Mouse (Mus musculus): ENCODE data around the gene Asgr2.
"Not testable (repeated sequence)": the region's sequence is repeated elsewhere in the genome, so short reads cannot be mapped to it uniquely, and the experiment has no call there.

Gene Asgr2

DNA sequence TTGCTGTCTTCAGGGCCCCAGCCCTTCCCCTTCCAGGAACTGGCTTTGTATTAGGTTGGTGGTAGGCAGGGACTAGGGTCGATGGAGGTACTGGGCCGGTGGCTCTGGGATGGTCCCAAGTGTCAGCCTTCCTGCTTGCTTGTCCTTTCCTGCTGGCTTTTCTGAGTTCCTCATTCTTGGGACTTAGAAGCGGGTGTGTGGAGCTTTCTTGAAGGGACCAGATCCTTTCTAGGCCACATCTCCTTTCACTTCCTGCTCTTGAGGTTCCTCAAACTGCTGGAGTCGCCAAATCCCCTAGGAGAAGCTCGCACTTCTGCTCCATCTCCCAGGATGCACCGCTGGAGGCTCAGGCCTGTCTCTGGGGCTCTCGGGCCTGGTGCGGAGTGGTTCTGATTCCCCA, 7.9 kb upstream of the Asgr2 start:
- DNase-seq (ENCODE audit: low spot score in 2 of 2): no peak

DNA sequence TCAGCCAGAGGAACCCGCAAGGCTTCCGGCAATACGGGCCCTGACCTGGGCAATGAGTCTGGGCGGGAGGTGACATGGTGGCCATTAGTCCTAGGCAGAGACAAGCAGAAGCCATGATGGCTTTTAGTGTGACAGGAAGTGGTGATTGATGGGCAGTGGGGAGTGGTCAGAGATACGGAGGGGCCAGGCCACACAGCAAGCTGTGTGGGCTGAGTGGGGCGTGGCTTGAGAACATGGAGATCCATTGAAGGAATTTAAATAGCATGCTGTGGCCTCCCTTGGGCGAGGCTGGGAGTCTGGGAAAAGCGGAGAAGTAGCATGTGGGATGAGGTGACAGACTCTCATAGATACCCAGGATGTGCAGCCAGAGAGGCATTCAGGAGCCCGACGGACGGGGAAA, 5.0 kb downstream of the Asgr2 start:
- DNase-seq (ENCODE audit: low spot score in 2 of 2): no peak

DNA sequence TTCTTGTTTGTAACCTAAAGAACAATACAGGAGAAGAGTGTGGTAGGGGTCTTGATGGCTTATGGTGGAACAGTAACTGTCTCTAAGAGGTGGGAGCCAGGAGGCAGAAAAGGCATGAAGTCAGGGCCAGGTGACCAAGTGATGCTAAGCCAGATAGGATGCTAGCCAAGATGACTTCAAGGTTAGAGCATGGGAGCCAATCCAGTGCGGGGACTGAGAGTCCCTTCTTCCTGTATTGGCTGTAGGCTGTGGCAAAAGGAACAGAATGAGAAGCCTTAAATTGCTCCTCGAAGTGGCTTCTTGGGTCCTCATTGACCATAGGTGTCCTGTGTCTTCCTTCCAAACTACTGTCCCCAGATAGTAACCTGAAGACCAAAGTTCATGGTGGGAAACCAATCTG, 6.7 kb downstream of the Asgr2 start:
- no peak for DNase-seq (ENCODE audit: low spot score in 2 of 2)

DNA sequence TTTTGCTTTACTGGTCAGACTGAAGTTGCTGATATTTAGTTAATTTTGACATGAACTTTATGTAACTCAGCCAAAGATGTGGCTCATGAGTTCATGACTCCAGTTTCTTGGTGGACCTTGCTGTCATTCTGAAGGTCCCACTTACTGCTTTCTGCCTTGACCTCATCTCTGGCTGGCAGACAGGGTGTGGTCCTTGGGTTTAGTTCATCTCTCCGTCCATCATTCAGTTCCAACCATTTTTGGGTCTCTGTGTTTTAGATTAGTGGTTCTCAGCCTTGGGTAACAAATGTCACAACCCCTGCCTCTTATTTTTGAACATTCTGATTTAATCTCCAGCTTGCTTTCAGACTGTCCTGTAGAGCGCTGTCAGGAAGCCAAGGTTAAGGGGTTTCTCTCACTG, 7.4 kb downstream of the Asgr2 start:
- DNase-seq (ENCODE audit: low spot score in 2 of 2): no peak

DNA sequence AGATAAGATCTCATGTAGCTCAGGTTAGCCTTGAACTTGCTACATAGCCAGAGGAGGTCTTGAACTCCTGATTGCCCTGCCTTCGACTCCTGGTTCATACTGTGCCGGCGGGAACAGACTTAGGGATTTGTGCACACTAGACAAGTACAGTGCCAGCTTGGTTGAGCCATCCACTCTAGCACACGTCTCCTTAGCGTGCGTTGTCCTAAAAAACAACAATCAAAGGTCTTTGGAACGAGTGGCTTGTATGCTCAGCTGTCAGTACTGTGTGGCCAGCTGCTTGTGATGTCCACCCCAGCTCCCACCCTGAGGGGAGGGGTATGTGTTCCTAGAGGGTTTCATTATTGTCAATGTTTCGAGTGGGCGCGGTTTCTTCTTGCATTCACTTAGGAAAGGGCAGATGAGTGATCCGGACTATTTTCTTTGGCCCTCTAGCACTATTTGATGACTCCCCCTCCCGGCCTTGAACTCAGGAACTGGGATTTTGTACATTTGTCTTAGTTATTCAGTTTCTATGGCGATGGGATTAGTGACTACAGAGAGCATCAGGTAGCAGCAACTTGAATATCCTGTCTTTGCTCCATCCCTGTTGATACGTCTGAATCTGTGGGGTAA, 11.4 kb downstream of the Asgr2 start:
- no peak for DNase-seq (ENCODE audit: low spot score in 2 of 2)

DNA sequence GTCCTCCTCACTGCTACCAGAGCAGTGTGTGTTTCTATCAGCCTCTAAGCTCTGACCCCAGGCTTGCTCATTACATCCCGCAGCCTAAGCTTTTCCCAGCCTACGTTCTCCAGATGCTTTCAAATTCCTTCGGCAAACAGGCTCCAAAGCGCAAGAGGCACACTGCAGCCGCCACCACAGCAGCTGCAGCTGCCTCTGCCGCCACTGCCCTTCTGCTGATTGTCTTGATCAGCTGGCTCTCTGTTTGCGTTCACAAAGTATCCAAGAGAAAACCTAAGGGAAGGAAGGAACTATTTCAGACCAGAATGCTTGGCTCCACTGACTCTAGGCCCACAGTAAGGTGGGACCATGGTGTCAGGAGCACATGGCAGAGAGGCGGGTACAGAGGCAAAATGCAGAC, 14.6 kb downstream of the Asgr2 start:
- no peak for DNase-seq (ENCODE audit: low spot score in 2 of 2)

DNA sequence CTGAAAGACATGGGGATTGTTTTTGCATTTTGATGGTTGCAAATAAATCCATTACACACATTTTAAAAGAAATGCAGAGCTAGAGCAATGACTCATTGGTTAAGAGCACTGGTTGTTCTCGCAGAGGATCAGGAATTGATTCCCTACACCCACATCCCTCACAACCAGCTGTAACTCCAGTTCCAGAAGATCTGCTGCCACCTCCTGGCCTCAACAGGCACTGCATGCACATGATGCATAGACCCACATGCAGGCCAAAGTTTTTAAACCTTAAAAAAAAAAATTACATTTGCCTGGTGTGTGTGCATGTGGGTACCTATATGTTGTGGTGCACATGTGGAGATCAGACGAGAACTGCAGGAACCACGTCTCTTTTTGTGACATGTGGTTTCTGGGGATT, 17.7 kb downstream of the Asgr2 start:
- DNase-seq (ENCODE audit: low spot score in 2 of 2): no peak

DNA sequence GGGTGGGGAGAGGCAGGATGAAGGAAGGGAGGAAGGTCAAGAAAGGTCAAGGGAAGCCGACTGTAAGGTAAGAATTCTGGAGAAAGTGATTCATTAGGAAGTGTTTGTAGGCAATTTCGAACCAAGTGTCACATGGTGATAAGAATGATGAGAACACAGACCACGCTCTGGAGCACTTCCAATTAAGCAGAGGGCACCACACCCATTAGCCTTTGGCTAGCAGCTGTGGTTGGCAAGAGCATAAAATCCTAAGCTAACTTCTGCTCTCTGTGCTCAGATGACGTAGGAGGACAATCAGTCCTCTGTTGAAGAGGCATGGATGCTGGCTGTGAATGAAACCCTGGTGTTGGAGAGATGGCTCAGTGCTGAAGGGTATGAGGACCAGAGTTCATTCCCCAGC, 22.1 kb downstream of the Asgr2 start:
- no peak for DNase-seq (ENCODE audit: low spot score in 2 of 2)

DNA sequence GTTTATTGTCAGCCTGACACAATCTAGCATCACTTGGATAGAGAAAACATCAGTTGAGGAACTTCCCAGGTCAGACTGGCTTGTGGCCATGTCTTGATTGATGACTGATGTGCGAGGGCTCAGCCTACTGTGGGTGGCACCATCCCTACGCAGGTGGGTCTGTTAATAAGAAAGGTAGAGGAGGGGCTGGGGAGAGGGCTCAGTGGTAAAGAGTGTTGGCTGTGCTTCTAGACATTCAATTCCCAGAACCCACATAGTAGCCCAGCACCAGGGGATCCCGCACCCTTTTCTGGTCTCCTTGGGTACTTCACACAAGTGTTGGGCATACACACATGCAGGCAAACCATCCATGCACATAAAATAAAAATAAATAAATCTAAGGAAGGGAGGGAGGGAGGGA, 23.5 kb downstream of the Asgr2 start:
- DNase-seq (ENCODE audit: low spot score in 2 of 2): no peak

DNA sequence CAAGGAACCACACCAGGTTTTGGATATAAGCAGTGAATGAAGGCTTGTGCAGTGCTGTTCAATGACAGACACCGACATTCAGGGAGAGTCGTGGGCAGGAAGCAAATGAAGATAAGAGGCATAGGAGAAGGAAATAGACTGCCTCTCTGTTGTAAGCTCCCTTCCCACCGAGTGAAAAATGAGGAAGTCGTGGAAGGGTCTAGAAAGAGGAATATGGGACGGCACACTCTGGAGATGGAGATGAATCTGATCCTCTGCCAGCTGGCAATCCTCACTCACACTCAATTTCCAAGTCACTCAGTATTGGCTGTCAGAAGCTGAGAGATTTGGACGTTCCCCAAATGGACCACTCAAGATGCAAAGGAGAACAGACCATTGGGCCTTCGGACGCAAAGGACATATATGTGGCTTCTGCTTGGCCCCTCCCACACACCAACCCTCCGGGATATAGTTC, 37.5 kb downstream of the Asgr2 start, which contains the start of gene Mgl2:
Gene Mgl2, plus strand, starts transcription at position 404 of the 454 bp plus-strand sequence.
- no peak for DNase-seq (ENCODE audit: low spot score in 2 of 2)

DNA sequence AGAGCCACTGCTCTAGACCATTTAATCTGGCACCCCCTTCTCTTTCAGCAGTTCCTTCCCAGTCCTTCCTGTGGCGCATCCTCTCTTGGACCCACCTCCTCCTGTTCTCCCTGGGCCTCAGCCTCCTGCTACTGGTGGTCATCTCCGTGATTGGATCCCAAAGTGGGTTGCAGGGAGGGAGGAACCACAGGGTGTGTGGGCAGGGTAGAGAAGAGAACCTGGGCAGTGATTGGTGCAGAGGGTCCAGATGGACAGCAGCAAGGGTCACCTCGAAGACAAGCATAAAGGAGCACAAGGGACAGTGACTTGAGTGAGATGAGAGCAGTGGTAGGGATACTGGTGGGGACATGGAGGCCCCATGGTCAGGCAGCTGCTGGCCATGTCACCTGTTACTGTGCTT, 42.6 kb downstream of the Asgr2 start:
- DNase-seq (ENCODE audit: low spot score in 2 of 2): not testable (repeated sequence)

DNA sequence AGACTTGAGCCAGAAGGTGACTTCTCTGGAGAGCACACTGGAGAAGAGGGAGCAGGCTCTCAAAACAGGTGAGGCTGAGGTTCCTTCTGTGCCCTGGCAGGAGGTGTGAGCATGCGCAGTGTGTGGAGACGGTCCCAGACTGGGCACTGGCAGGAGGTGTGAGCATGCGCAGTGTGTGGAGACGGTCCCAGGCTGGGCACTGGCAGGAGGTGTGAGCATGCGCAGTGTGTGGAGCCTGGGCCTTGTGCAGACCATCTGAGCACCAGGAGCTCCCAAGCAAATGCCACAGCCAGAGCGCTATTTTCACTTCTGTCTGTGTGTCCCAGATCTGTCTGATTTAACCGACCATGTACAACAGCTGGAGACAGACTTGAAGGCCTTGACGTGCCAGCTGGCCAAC, 43.5 kb downstream of the Asgr2 start:
- not testable (repeated sequence) for DNase-seq (ENCODE audit: low spot score in 2 of 2)

DNA sequence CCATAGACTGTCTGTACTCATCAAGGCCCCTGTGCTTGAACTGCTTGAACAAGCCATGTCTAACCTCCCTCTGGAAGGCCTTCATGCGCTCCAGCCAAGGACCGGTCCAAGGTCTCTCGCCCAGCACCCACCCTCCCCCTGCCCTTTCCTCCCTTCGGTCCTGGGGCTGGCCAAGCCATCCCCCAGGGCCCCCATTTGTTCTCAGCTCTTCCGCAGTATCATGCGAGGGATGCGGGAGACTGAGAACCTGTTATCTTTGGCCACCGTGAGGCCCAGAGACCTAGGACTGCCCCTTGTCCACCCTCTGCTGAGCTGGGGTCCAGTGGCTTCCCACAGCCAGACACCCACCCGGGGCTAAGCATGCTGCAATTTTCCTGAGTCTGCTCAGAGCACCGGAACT, 46.7 kb downstream of the Asgr2 start:
- DNase-seq (ENCODE audit: low spot score in 2 of 2): no peak

DNA sequence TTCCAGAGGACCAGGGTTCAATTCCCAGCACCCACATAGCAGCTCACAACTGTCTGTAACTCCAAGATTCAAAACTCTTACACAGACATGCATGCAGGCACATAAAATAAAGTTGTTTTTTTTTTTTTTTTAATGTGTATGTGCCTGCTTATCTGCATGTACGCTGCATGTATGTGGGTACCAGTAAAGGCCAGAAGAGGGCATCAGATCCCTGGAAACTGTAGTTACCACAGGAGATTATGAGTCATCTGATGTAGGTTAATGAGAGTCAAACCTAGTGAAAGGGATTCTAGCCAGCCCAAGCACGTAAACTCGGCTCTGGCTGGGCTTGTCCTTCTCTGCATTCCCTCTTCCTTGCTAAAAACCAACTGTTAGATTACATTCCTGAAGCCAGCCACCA, 58.6 kb downstream of the Asgr2 start:
- DNase-seq (ENCODE audit: low spot score in 2 of 2): no peak
